Mouse (Mus musculus) intestine, embryonic 15.5 days (tissue): Measurements from ENCODE around the gene Neurog3. TPM values are rescaled to one million over a fixed set of nuclear protein-coding genes. Genes with fewer than 3 reads are reported as not detected.

Experiments
- ATAC-seq: fragments of 200-750 bp; cut with Nextera tagmentation; 2 replicates; pipeline ENCODE4 v1.8.0; 2017; ENCODE audit warnings: moderate TSS enrichment, moderate library complexity
- H3K27ac ChIP-seq: fragments of 300-500 bp; sonication (generic); 2 replicates; pipeline ENCODE4 v1.5.1; 2015; ENCODE audit warnings: mild to moderate bottlenecking, inconsistent platforms
- H3K27me3 ChIP-seq: fragments of 300-500 bp; sonication (generic); replicated peaks from 2 replicates; pipeline ENCODE4 v1.6.1; 2015; ENCODE audit warnings: inconsistent platforms
- H3K36me3 ChIP-seq: fragments of 300-500 bp; sonication (generic); 2 replicates; pipeline ENCODE4 v1.6.1; 2015; ENCODE audit warnings: inconsistent platforms
- H3K4me1 ChIP-seq: fragments of 300-500 bp; sonication (generic); replicated peaks from 2 replicates; pipeline ENCODE4 v1.6.1; 2015; ENCODE audit warnings: inconsistent platforms
- H3K4me2 ChIP-seq: fragments of 300-500 bp; sonication (generic); replicated peaks from 2 replicates; pipeline ENCODE4 v1.6.1; 2015; ENCODE audit warnings: mild to moderate bottlenecking, inconsistent platforms
- H3K4me3 ChIP-seq: fragments of 300-500 bp; sonication (generic); replicated peaks from 2 replicates; pipeline ENCODE4 v1.5.1; 2015; ENCODE audit warnings: inconsistent platforms
- H3K9ac ChIP-seq: fragments of 300-500 bp; sonication (generic); 2 replicates; pipeline ENCODE4 v1.6.1; 2015; ENCODE audit warnings: inconsistent platforms
- H3K9me3 ChIP-seq: fragments of 300-500 bp; sonication (generic); 2 replicates; pipeline ENCODE4 v1.6.1; 2016; ENCODE audit warnings: inconsistent platforms
- WGBS: fragments of 180-500 bp; shearing (Covaris S2); methylation state at CpG from one replicate; pipeline ENCODE4 v1.1.7; 2015; 5-methylcytosine and 5-hydroxymethylcytosine counted together
- polyA plus RNA-seq: library from polyadenylated mRNA; unstranded; fragments of >200 nt; fragmentation: Nextera tagmentation; extraction: Ambion mirVana; gene quantifications from 2 replicates; pipeline ENCODE4 v1.2.1, GENCODE M21; 2015

The Neurog3 gene
- polyA plus RNA-seq, 1 experiment from 2014 or later = 11.4 TPM

- Histone ChIP-seq H3K36me3 (no peaks in the 10 kb centered on the region), H3K4me1 (0 out of 2 replicates have a peak, but pooled peaks cover 9% of the 10 kb centered on the region), H3K4me2 (peak overlapping the region; percentile 94), H3K4me3 (peak overlapping the region; percentile 75), H3K27me3 (peaks cover 13% of the 10 kb centered on the region), H3K9ac (peak overlapping the region; percentile 78), H3K9me3 (no peaks in the 10 kb centered on the region), H3K27ac (no peak overlapping the region)
- WGBS = under 1% methylated on average over 57 of the region's 57 CpGs
- ATAC-seq = peak; percentile 94
Measured at GRCm38 (mm10) chr10:62110504-62111206, 22.2 kb upstream of the Neurog3 start.

GRCm38 (mm10) chr10:62111207-62111576 is 21.7 kb upstream of the Neurog3 start:
- peak; percentile 40 for ATAC-seq
- no peak overlapping the region for H3K9ac ChIP-seq
- peaks cover 13% of the 10 kb centered on the region for H3K27me3 ChIP-seq

DNA sequence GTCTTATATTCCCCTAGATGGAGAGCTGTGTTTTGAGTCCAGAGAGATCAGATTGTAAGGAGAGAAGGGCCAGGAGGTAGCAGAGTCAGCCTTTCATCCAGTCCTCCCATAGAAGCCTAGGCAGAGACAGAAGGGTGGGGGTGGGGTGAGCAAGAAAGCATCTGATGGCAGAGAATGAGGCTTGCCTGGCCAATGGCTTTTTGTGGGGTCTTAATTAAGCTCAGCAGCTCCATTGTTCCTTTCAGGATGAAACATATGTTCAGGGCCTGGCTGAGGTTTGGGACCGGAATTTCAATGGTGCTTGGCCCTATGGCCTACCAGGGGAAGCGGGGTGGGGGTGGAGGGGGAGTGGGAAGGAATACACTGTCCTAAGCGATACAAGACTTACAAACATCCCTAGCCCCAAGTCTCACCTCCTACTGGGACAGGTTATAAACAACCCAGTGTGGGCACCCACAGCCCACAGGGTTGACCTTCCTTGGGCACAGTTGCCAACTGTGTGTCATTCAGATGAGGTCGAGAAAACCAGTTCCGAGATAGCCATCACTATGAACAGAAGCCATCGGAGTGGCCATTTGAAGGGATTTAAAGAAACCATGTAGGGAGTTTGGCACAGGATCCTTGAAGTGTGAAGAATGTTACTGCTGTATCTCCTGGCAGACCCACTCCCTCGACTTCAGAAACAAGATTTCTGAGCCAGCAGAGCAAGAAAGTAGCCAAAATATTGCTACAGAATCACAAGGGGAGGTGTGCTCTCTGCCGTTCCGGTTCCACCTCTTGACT is 18.8 kb upstream of the Neurog3 start:
- H3K27me3 ChIP-seq = peaks cover 10% of the 10 kb centered on the region
- no peak overlapping the region for H3K27ac ChIP-seq
- ATAC-seq = no peak
- H3K36me3 ChIP-seq = no peaks in the 10 kb centered on the region
- H3K9ac ChIP-seq = no peak overlapping the region
- H3K9me3 ChIP-seq = no peaks in the 10 kb centered on the region
- H3K4me2 ChIP-seq = no peak overlapping the region
- WGBS = 74% methylated on average over 9 of the region's 9 CpGs
- H3K4me3 ChIP-seq = no peak overlapping the region
- 0 out of 2 replicates have a peak, but pooled peaks cover 9% of the 10 kb centered on the region for H3K4me1 ChIP-seq

More at GRCm38 (mm10) chr10:62111207-62111576, 21.7 kb upstream of the Neurog3 start:
- 39% methylated on average over 6 of the region's 6 CpGs for WGBS
- peak overlapping the region; percentile 75 for H3K4me3 ChIP-seq
- H3K4me2 ChIP-seq = peak overlapping the region; percentile 94
- H3K9me3 ChIP-seq = no peaks in the 10 kb centered on the region
- H3K4me1 ChIP-seq = 0 out of 2 replicates have a peak, but pooled peaks cover 9% of the 10 kb centered on the region
- no peaks in the 10 kb centered on the region for H3K36me3 ChIP-seq
- no peak overlapping the region for H3K27ac ChIP-seq

DNA sequence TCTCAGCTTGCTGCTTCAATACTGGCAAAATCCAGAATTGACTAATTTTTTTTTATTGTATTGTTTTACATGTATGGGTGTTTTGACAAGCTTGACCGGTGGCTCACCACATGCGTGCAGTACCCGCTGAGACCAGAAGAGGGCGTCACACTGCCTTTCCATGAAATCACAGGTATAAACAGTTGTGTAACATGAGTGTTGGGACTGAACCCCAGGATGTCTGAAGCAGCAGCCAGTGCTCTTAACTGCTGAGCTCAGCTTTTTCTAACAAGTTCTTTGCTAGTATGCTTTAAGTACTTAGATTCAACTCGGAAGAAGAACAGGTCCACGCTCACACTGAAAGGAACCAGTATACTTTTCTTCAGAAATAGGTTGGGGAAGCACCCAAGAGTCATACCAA is 5.8 kb upstream of the Neurog3 start:
- WGBS = 47% methylated on average over 6 of the region's 6 CpGs
- peaks cover 58% of the 10 kb centered on the region for H3K27me3 ChIP-seq
- ATAC-seq = no peak

DNA sequence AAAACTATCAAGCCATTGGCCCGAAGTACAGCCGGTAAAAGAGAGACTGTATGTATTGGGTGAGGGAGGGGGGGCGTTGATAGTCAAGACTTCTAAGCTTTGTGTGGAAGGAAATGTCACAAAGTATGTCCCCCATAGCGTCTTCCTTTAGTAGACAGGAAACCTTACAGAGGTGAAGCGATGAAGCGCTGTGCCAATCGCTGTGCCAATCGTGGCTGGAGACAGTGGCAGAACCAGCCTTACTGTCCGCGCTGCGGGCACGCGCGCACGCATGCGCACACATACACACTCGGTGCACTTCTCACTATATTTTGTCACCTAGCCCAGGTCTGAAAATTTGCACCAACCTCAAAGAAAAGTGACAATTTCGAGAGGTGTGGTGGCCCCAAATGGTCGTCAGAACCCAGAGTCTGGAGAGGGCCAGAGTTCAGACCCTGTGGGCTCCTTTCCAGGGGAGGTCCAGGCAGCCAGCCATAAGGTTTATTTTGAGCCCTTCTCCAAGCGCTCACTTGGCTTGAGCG is 5.1 kb upstream of the Neurog3 start:
- Histone ChIP-seq H3K4me3 (no peak overlapping the region), H3K9me3 (no peaks in the 10 kb centered on the region), H3K27ac (no peak overlapping the region), H3K9ac (no peak overlapping the region), H3K4me1 (peaks cover 3% of the 10 kb centered on the region), H3K27me3 (peaks cover 65% of the 10 kb centered on the region), H3K36me3 (no peaks in the 10 kb centered on the region), H3K4me2 (no peak overlapping the region)
- WGBS = 43% methylated on average over 21 of the region's 21 CpGs
- ATAC-seq = no peak

More for the DNA sequence above, 5.8 kb upstream of the Neurog3 start:
- no peak overlapping the region for H3K4me2 ChIP-seq
- no peaks in the 10 kb centered on the region for H3K4me1 ChIP-seq
- H3K27ac ChIP-seq = no peak overlapping the region
- H3K9ac ChIP-seq = no peak overlapping the region
- H3K36me3 ChIP-seq = no peaks in the 10 kb centered on the region
- no peak overlapping the region for H3K4me3 ChIP-seq
- no peaks in the 10 kb centered on the region for H3K9me3 ChIP-seq

DNA sequence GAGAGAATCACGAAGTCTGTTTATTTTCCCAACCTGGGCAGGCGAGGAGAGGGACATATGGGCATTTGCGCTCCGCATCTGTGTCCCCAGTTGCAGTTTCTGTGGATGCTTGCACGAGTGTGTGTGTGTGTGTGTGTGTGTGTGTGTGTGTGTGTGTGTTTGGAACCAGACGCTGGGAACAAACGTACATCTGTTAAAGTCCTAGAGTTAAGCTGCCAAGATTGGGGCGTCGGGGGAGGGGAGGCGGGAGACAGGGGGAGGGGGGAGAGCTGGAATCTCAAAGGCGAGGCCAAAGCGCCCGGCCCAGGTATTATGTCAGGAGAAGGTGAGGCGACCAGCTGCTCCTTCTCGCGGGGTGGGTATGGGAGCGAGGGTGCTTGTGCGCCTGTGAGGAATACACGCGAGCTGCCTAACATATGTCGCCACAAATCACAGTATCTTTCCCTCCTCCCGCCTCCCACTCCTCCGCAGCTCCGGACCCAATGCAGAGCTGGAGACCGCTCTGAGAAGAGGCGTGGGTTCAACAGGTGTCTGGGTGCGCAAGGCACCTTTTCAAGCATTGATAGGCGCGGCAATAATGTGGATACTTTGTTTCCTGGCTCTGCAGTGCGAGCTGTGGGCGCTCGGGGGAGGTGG is 4.5 kb upstream of the Neurog3 start:
- no peak overlapping the region for H3K4me3 ChIP-seq
- no peak overlapping the region for H3K9ac ChIP-seq
- no peak overlapping the region for H3K4me2 ChIP-seq
- no peak overlapping the region for H3K27ac ChIP-seq
- no peaks in the 10 kb centered on the region for H3K9me3 ChIP-seq
- ATAC-seq = no peak
- no peaks in the 10 kb centered on the region for H3K36me3 ChIP-seq
- H3K4me1 ChIP-seq = peaks cover 7% of the 10 kb centered on the region
- 2% methylated on average over 32 of the region's 32 CpGs for WGBS
- H3K27me3 ChIP-seq = peaks cover 71% of the 10 kb centered on the region

GRCm38 (mm10) chr10:62135696-62136470 is 3.0 kb downstream of the Neurog3 start:
- no peak for ATAC-seq
- no peaks in the 10 kb centered on the region for H3K9me3 ChIP-seq
- H3K4me1 ChIP-seq = peaks cover 7% of the 10 kb centered on the region
- 5% methylated on average over 8 of the region's 8 CpGs for WGBS
- H3K27me3 ChIP-seq = peaks cover 69% of the 10 kb centered on the region
- H3K4me2 ChIP-seq = no peak overlapping the region
- H3K4me3 ChIP-seq = no peak overlapping the region
- H3K27ac ChIP-seq = no peak overlapping the region
- H3K9ac ChIP-seq = no peak overlapping the region
- no peaks in the 10 kb centered on the region for H3K36me3 ChIP-seq

GRCm38 (mm10) chr10:62137150-62137549 is 4.3 kb downstream of the Neurog3 start:
- H3K36me3 ChIP-seq = no peaks in the 10 kb centered on the region
- H3K9ac ChIP-seq = no peak overlapping the region
- H3K4me3 ChIP-seq = no peak overlapping the region
- ATAC-seq = no peak
- H3K4me1 ChIP-seq = peaks cover 7% of the 10 kb centered on the region
- H3K27ac ChIP-seq = no peak overlapping the region
- H3K4me2 ChIP-seq = no peak overlapping the region
- H3K27me3 ChIP-seq = peaks cover 57% of the 10 kb centered on the region
- WGBS = 17% methylated on average over 4 of the region's 4 CpGs
- H3K9me3 ChIP-seq = no peaks in the 10 kb centered on the region

GRCm38 (mm10) chr10:62138040-62138439 is 5.2 kb downstream of the Neurog3 start:
- no peak overlapping the region for H3K27ac ChIP-seq
- no peaks in the 10 kb centered on the region for H3K36me3 ChIP-seq
- H3K27me3 ChIP-seq = peaks cover 48% of the 10 kb centered on the region
- no peaks in the 10 kb centered on the region for H3K9me3 ChIP-seq
- H3K4me3 ChIP-seq = no peak overlapping the region
- no peak overlapping the region for H3K4me2 ChIP-seq
- peaks cover 1% of the 10 kb centered on the region; the same call in 1 of the 2 replicates for H3K4me1 ChIP-seq
- no peak overlapping the region for H3K9ac ChIP-seq
- no peak for ATAC-seq
- 14% methylated on average over 3 of the region's 3 CpGs for WGBS

DNA sequence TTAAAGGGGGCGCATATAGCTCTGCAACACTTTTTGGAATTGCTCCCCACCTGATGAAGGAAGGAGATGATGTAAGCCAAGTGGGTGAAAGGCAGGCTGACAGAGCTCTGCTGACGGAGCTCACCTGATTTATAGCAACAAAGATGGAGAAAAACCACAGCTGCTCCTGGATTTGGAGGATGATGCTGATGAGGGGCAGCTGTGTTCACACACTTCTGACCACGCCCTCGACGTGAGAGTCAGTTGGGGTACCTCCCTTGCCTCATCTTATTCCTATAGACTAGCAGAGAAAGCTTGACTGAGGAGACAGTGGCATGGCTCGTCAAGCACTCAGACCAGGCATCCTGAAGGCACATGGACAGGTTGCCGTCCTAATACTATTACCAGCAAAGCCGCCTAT is 10.9 kb downstream of the Neurog3 start, which contains the start of gene Fam241b:
Gene Fam241b, minus strand, starts transcription at position 101 of the 400 bp plus-strand sequence.
- Histone ChIP-seq H3K27me3 (peaks cover 2% of the 10 kb centered on the region), H3K4me2 (no peak within 1 kb of the TSS), H3K9ac (no peak within 1 kb of the TSS), H3K36me3 (no peaks in the 10 kb centered on the region), H3K4me1 (no peaks in the 10 kb centered on the region), H3K27ac (no peak within 1 kb of the TSS), H3K9me3 (no peaks in the 10 kb centered on the region), H3K4me3 (no peak within 1 kb of the TSS)
- no peak for ATAC-seq
- WGBS = 54% methylated on average over 8 of the region's 8 CpGs

- Histone ChIP-seq H3K4me1 (no peaks in the 10 kb centered on the region), H3K9ac (no peak overlapping the region), H3K4me2 (no peak overlapping the region), H3K9me3 (no peaks in the 10 kb centered on the region), H3K36me3 (no peaks in the 10 kb centered on the region), H3K4me3 (no peak overlapping the region), H3K27ac (no peak overlapping the region), H3K27me3 (no peaks in the 10 kb centered on the region)
- 59% methylated on average over 5 of the region's 5 CpGs for WGBS
- ATAC-seq = no peak
Measured at GRCm38 (mm10) chr10:62145957-62146356, 13.1 kb downstream of the Neurog3 start.
